Mouse (Mus musculus) spleen, adult 2 months (tissue): ENCODE data around the gene Cd27.

Experiments used
- CTCF ChIP-seq: fragments of 200-500 bp; IDR thresholded peaks from 2 replicates; pipeline ENCODE4 v1.5.1; 2011; ENCODE audit warnings: mild to moderate bottlenecking, inconsistent platforms; ENCODE audit not compliant: insufficient read depth, insufficient read length, insufficient replicate concordance; ENCODE audit errors: extremely low read depth
- POLR2A ChIP-seq: fragments of 200-500 bp; IDR thresholded peaks from 2 replicates; pipeline ENCODE4 v1.6.1; 2011; ENCODE audit warnings: low read depth, low read length, inconsistent platforms

- TF ChIP-seq CTCF (no peak), POLR2A (no peak)
Observed at GRCm38 (mm10) chr6:125284250-125284649, 47.4 kb upstream of the Cd27 start.
